Mouse (Mus musculus) forelimb bud, embryonic 11.5 days (tissue): ENCODE data around the gene Etfrf1.

Experiments used
- DNase-seq: peaks from one replicate; pipeline ENCODE4 v3.0.0-alpha.2; 2012; ENCODE audit warnings: low read depth, low spot score

The Etfrf1 gene

DNA sequence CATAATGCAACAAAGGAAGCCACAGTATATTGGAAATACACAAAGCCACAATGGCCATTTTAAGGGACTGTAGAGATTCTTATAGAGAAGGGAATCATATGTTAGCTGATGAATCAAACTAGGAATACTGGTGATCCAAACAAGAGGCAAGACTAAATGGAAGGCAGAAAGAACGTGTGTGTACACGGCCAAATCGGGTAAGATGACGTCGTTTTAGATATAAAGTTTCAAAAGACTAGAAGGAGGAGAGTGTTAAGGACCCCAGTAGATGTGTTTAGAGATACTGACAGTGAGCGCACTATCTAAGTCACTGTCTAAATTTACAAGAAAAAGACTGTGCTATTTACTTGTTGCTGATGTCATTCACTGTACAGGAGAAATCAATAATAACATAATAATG lies 13.3 kb downstream of the Etfrf1 start:
- DNase-seq: no peak

DNA sequence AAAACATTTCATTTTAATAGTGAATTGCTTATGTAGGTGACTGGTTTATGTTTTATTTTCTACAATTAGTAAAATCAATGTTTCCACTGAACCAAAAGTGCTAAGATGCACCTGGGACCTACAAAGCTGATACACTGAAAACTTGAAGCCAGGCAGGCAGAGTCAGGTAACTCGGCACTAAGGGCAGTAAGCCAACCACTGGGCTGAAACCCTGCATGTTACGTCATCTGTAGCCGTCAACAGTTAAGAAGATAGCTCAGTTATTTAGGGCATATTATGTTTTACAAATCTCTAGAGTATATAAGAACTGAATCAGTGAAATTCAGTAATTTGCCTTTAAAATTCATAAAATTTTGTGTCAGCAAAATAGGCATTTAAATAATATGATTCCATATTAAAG lies 15.4 kb downstream of the Etfrf1 start:
- no peak for DNase-seq

DNA sequence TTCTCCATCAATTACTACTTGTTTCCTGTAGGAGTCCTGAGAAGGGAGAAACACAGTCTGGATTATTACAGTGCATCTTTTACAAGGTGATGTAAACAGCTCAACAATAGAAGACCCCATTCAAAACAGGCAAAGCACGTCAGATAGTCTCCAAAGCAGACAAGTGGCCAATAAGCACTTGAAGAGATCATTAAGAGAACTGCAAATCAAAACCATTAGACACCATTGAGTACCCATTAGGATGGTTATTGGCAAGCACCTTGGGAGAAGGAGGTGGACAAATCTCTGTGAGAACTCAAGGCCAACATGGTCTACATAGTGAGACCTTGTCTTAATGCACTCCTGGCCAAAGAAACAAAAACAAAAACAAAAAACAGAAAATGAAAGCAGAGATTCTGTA lies 23.5 kb downstream of the Etfrf1 start:
- DNase-seq: no peak

DNA sequence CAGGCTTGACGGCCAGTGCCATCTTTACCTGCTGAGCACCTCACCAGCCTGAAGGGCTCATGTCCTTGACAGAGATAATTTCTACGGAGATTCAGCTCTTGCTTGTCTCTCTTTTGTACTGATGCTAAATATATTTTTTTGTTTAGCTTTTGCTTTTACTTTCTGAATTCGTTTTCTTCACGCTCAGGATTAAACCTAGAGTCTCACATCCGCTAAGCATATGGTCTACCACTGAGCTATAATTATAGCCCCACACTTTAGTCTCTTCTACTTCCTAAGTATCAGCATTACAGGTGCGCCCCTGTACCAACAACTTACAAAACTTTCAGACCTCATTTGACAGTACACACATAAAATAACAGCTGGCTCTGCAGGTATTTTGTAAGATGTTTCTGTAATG lies 24.4 kb downstream of the Etfrf1 start:
- DNase-seq: no peak

DNA sequence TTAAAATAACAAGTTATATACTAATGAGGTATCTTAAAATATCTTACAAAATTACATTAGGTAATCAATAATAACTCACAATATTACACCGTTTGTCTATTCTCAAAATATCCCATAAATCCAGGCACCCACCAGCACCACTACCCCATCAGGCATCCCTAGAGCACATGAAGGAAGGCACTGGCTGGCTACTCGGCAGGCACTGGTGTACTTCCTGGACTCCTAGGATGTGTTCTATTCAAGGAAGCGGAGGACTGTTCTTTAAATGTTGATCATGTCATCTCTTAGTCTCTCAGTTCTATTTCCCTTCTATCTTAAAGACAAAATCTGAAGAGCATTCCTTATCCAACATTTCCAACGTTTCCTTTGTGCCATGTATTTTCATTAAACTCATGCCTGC lies 26.2 kb downstream of the Etfrf1 start:
- no peak for DNase-seq

DNA sequence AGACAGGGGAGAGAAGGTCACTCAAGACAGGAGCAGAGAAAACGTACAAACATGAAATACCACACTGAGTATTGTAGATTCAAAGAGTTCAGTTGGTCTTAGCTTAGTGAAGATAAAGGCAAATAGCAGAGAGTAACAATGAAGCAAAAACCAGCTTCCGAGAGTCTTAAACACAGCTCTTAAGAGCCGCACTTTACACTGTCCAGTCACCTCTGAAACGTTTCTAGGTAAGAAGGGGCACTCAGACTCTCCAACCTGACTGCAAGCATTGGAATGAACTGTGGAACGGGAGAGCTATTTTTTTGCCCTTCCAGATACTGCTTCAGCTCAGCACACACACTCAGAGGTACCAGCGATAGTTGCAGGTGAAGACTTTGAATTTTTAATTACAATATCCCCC lies 29.4 kb downstream of the Etfrf1 start:
- DNase-seq: no peak

DNA sequence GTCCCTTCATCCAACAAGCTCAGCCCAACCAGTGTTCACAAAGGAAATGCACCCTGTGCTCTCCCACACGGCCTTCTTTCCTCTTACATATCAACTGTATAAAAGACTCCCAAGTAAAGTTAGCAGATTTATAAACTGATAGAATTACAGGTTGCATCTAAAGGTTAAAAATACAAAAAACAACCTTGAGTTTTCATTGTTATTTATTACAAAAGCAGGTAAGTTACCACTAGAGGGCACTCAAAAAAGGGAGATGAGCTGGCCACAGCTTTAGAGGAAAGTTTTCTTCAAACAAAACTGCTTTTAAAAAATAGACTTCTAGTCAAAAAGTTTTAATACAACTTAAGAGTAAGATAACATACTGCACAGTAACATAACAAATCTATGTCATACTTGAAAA lies 31.6 kb downstream of the Etfrf1 start:
- DNase-seq: no peak

DNA sequence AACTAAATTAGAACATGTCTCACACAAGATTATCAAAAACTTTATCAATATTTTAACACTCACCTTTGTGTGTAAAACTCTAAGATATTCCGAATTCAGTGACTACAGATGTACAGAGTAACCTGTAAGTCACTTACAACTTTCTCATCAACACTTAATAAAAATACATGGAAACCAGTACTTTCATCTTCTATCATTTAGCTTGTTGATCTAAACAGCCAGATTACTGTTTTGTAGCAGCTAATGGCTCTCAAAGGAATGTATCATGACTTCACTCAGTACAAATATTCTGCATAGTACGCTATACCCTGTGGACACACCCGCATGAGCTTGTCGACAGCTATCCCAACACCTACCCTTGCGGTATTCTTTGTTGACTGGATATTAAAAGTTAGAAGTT lies 35.9 kb downstream of the Etfrf1 start:
- no peak for DNase-seq

DNA sequence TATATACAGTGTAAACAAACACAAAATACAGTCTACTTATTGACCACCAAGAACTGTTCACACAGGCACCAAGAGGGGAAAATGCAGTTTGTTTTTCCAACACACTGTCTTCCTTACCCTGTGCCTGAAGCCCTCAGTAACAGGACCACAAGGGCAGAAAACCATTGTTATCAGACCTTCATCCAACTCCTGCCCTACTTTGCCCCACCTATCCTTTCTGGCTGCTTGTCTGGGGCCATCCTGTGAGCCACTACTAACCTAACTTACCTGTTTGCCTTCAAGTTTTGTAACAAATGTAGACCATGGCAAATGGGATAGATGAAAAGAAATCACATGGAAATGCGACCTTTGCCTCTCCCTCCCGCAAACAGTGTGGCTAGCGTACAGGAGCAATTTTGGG lies 37.0 kb downstream of the Etfrf1 start:
- no peak for DNase-seq

DNA sequence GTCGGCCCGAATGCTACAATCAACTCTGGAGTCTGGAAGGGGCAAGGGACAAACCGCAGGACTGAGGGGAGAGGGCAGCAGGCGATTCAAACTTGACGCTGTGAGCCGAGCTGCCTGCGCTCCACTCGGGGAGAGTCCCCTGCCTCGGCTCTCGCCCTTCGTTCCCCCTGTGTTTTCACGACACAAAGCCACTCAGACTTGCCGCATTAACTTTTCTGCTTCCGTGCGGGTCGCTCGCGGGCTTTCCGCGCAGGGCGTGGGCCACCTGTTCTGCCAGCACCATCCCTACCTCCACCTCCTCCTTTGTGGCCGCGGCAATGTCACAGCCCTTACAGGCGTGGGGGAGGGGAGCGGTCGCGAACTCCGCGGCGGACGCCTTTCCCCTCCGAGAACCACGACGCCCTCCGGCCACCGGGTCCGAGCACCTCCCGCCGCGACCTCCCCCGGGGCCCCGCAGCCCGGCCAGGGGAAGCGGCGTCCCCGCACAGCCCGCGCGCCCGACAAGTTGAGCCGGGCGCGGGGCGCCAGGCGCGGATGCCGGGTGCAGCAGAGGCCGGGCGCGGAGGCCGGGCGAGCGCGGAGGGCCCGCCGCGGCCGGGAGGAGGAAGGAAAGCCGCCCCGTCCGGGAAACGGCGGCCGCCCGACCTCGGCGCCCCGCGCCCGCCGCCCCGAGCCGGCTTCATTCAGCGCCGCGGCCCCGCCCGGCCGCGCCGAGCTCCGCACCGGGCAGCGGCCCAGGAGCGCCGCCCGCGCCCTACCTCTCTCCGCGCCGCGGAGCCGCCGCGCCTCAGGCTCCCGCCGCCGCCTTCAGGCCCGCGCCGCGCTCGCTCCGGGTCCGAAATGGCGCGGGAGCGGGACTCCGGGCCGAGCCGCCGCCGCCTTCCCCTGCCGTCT lies 38.6 kb downstream of the Etfrf1 start:
- peak; percentile 40 for DNase-seq

DNA sequence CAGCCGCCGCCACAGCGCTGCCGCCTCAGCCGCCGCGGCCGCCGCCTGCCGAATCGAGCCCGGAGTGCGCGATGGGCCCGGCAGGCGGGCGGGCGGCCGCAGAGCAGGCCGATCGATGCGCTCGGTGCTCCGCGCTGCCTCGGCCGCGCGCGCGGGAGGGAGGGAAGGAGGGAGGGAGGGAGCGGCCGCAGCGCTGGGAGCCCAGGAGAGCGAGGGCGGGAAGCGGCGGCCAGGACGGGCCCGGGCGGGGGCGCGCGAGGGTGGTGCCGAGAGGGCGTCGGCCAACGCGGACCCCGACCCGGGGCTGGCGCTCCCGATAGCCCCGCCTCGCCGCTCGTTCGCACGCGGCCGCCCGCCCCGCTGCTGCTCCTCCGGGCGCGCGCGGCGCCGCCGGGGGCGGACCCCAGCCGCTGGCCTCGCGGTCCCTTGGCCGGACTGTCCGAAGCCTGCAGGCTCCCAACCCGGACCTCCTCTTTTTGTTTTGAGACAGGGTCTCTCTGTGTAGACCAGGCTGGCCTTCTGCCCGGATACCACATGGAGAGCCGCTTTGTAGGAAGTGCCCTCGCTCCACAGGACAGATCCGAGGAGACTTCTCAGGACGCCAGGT lies 39.4 kb downstream of the Etfrf1 start, which contains the start of gene Kras:
Gene Kras (minus strand): TSS at position 55 of the 607 bp plus-strand sequence.
- DNase-seq: peak; percentile 94

DNA sequence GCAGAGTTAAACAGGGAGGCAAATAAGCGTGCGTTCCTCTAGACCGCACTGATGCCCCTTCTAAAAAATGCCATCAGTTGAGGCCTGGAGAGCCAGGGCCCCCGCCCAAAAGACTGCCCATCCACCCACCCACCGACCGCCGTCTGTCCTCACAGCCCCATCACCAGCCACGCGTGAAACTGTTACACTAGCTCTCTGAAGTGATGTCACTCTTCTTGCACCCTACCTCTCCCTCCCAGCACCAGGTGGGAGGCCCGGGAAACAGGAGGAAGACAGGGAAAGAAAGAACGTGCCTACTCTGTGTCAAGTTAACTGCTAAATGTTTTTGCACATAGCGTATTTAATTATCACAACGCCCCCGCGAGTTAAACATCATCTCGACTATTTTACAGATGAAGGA lies 39.9 kb downstream of the Etfrf1 start:
- no peak for DNase-seq

DNA sequence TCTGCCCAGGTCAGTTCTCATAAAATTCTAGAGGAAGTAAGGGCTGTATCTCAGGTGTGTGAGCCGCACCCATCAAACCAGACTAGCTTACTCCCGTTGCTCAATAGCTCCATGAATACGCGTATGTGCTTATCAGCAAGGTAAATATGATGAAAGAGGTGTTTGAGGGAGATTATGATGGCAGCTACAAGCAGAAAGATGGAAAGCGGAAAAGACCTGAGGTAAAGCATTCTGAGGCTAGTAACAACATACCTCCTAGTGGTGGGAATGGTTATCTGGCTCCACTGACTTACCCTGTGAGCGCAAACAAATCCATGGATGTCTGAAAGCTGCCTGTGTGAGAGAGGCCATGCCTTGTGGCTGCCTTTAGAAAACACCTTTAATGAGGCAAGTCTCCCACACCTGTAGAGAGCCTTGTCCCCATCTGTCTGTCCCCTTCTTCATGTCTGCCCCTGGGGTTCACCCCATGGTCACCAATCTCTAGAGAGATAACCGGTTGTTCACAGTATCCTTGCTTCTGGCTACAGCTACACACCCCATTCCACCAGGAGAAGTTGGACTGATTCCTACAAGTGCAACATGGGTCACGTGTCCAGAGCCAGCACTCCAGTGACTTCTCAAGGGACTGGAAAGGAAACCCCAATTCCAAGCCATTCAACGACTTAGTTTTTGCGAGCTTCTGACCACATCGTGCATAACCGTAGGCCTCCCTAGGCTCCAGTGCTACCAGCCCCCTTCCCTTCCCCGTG lies 45.2 kb downstream of the Etfrf1 start:
- no peak for DNase-seq

DNA sequence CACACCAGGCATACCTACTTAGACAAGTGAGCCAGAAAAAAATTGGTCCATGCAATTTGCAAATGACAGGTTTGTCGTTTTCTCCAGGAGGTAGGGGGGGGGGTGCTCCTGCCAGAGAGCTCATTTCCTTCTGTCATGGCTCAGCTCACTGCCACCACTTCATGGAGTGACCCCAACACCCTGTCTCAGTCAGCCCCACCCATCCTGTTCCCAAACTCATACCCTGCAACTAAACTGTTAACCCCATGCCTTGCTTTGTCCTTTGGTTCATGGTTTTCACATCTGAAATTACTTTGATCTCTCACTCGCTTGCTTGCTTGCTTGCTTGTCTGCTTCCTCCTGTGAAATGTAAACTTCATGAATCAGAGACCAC lies 45.8 kb downstream of the Etfrf1 start:
- DNase-seq: no peak

DNA sequence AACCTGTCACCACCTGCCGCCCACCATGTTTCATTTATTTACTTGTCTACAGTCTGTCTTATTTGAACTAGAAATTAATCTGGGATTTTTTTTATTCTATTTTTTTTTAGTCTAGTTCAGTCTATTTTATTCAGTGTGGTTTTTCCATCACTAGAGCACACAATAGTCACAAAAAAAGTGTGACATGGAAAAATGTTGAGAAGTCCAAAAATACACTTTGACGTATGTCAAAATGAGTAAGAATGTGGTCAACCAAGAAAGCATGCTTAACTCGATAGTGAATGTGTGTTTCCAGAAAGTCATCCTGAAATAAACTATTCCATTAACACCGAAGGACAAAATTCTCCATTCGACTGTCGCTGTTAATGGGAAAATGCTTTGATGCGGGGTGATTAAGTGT lies 51.4 kb downstream of the Etfrf1 start:
- no peak for DNase-seq
